Mouse (Mus musculus) activated CD4-positive, CD25-positive, alpha-beta regulatory T cell, adult 9 weeks (primary cell): ENCODE results near the gene H2-M1. TPM values are rescaled to one million over a fixed set of nuclear protein-coding genes. Genes with fewer than 3 reads are reported as not detected.

Source experiments
- polyA plus RNA-seq: library from polyadenylated mRNA; unstranded; fragments of 100-300 nt; shearing (Covaris generic); gene quantifications from one replicate; pipeline ENCODE4 v1.2.1, GENCODE M21; 2017

Gene H2-M1
- not detected for polyA plus RNA-seq

GRCm38 (mm10) chr17:36672119-36672518 lies at the start of gene H2-M1:
H2-M1 (minus strand) TSS chr17:36672219.

GRCm38 (mm10) chr17:36642566-36642965 lies 29.5 kb downstream of the H2-M1 start, which contains the start of gene H2-M9:
H2-M9 (minus strand) TSS chr17:36642666.

Other genes starting within 250 kb of the H2-M1 start
- not detected for gene H2-M10.4, start 209.9 kb downstream of the H2-M1 start, polyA plus RNA-seq
- gene H2-M11, start 125.1 kb downstream of the H2-M1 start, polyA plus RNA-seq, result not detected
- gene H2-M9, start 29.6 kb downstream of the H2-M1 start, polyA plus RNA-seq, result not detected
- not detected for gene H2-M10.5, start 100.7 kb upstream of the H2-M1 start, polyA plus RNA-seq
- gene H2-M10.6, start 140.0 kb upstream of the H2-M1 start, polyA plus RNA-seq, result not detected
- 170 TPM for gene Trim26, start 164.9 kb upstream of the H2-M1 start, polyA plus RNA-seq
- gene Trim15, start 195.0 kb upstream of the H2-M1 start, polyA plus RNA-seq, result 0.35 TPM
- gene Trim10, start 197.4 kb upstream of the H2-M1 start, polyA plus RNA-seq, result 1.0 TPM
- not detected for gene Trim40, start 217.9 kb upstream of the H2-M1 start, polyA plus RNA-seq
- not detected for gene Trim31, start 225.9 kb upstream of the H2-M1 start, polyA plus RNA-seq